ENCODE assay signal across 27 mouse cellular contexts in genomic region chr7:28251976-28252375, GRCm38 (mm10). TPM values are rescaled to one million over a fixed set of nuclear protein-coding genes. Genes with fewer than 3 reads are reported as not detected.
DNase-seq lines count a peak whose midpoint lies in the region; ATAC-seq and TF ChIP-seq lines count a peak whose summit lies in the region.
"Had no signal": no experiment of that assay in that cellular context is flagged by ENCODE, and none has a peak within 500 bp of the region (broad histone marks: within the 10 kb centered on the region; RNA-seq: fewer than 3 reads in every experiment).

No protein-coding gene starts in this region.

- no peak overlapping the region for H3K9ac ChIP-seq in liver, embryonic 11.5 days (ENCODE audit: low read depth, low read length)
- no peak overlapping the region for H3K9ac ChIP-seq in liver, embryonic 12.5 days
- H3K9ac ChIP-seq: embryonic facial prominence, embryonic 12.5 days; forebrain, embryonic 13.5 days; forebrain, embryonic 15.5 days; forebrain, postnatal 0 days had no signal

- H3K4me1 ChIP-seq in liver, embryonic 11.5 days (replicated peaks; ENCODE audit: control insufficient read depth, insufficient read depth, low read length) = no peaks in the 10 kb centered on the region
- no peaks in the 10 kb centered on the region for H3K4me1 ChIP-seq in liver, embryonic 12.5 days
- no peaks in the 10 kb centered on the region for H3K4me1 ChIP-seq in testis, adult 2 months (ENCODE audit: control insufficient read depth, insufficient read depth, low read length)
- H3K4me1 ChIP-seq in limb, embryonic 10.5 days = no peaks in the 10 kb centered on the region
- H3K4me1 ChIP-seq: embryonic facial prominence, embryonic 10.5 days; embryonic facial prominence, embryonic 12.5 days; forebrain, embryonic 13.5 days; forebrain, embryonic 15.5 days had no signal

- no peaks in the 10 kb centered on the region for H3K36me3 ChIP-seq in liver, embryonic 11.5 days (ENCODE audit: control insufficient read depth, insufficient read depth, low read length)
- H3K36me3 ChIP-seq in liver, embryonic 12.5 days = no peaks in the 10 kb centered on the region
- H3K36me3 ChIP-seq in testis, adult 2 months (ENCODE audit: control insufficient read depth, insufficient read depth, low read length) = no peaks in the 10 kb centered on the region
- no peaks in the 10 kb centered on the region for H3K36me3 ChIP-seq in limb, embryonic 10.5 days
- H3K36me3 ChIP-seq: embryonic facial prominence, embryonic 10.5 days; embryonic facial prominence, embryonic 12.5 days; forebrain, embryonic 15.5 days; G1E had no signal

- no peak overlapping the region for H3K4me3 ChIP-seq in liver, embryonic 11.5 days (ENCODE audit: low read depth, low read length)
- H3K4me3 ChIP-seq in liver, embryonic 12.5 days = no peak overlapping the region
- H3K4me3 ChIP-seq in testis, adult 2 months (ENCODE audit: control insufficient read depth, low read depth, low read length) = peak overlapping the region; percentile 28
- H3K4me3 ChIP-seq in limb, embryonic 10.5 days = no peak overlapping the region
- H3K4me3 ChIP-seq: embryonic facial prominence, embryonic 10.5 days; embryonic facial prominence, embryonic 12.5 days; forebrain, embryonic 13.5 days; forebrain, embryonic 15.5 days had no signal

- no peak for TF ChIP-seq CTCF in testis, adult 2 months (IDR thresholded peaks at IDR 0.05; ENCODE audit: control insufficient read depth, insufficient read depth, insufficient replicate concordance, low read depth, low read length)

- DNase-seq in heart, adult 11 months = peak; percentile 54
- DNase-seq in heart, adult 8-10 months (ENCODE audit: low spot score) = no peak
- DNase-seq in liver, embryonic 11.5 days (ENCODE audit: low spot score) = peak; percentile 22
- DNase-seq in testis, postnatal 14 days (ENCODE audit: low spot score) = no peak
- DNase-seq in limb, embryonic 10.5 days (ENCODE audit: low spot score) = peak; percentile 18
- DNase-seq: adrenal gland, adult 2 months; adrenal gland, postnatal 10 days; adrenal gland, postnatal 25 days; B cell, adult 2 months; cerebellum, adult 11 months; cerebellum, adult 18-20 months; cerebellum, adult 8-10 months; cerebellum, adult 9-11 months; cerebellum, postnatal 25 days; forebrain, postnatal 0 days had no signal

- no peak overlapping the region for H3K27ac ChIP-seq in liver, embryonic 11.5 days (ENCODE audit: low read depth, low read length)
- H3K27ac ChIP-seq in liver, embryonic 12.5 days = no peak overlapping the region
- H3K27ac ChIP-seq in testis, adult 2 months (ENCODE audit: control insufficient read depth, insufficient read depth, low read depth, low read length) = no peak overlapping the region
- H3K27ac ChIP-seq in limb, embryonic 10.5 days = no peak overlapping the region
- H3K27ac ChIP-seq: embryonic facial prominence, embryonic 10.5 days; embryonic facial prominence, embryonic 12.5 days; forebrain, embryonic 13.5 days; forebrain, embryonic 15.5 days had no signal

- no peak for TF ChIP-seq POLR2A in testis, adult 2 months (IDR thresholded peaks at IDR 0.05; ENCODE audit: control insufficient read depth, low read depth, low read length)

- ATAC-seq in liver, embryonic 11.5 days (replicated peaks; ENCODE audit: low FRiP score) = no peak
- ATAC-seq in liver, embryonic 12.5 days = no peak
- ATAC-seq in activated CD4-positive, CD25-positive, alpha-beta regulatory T cell, adult 4 months = no peak
- ATAC-seq: CD4-positive, CD25-positive, alpha-beta regulatory T cell, adult 4 months; forebrain, embryonic 13.5 days; forebrain, embryonic 15.5 days; forebrain, postnatal 0 days; Patski had no signal

- no peak overlapping the region for H3K4me2 ChIP-seq in liver, embryonic 11.5 days
- H3K4me2 ChIP-seq in liver, embryonic 12.5 days = no peak overlapping the region
- H3K4me2 ChIP-seq: embryonic facial prominence, embryonic 12.5 days; forebrain, embryonic 13.5 days; forebrain, embryonic 15.5 days had no signal

- no peaks in the 10 kb centered on the region for H3K27me3 ChIP-seq in liver, embryonic 11.5 days (replicated peaks; ENCODE audit: control insufficient read depth, insufficient read depth, low read length)
- H3K27me3 ChIP-seq in liver, embryonic 12.5 days (replicated peaks) = no peaks in the 10 kb centered on the region
- no peaks in the 10 kb centered on the region for H3K27me3 ChIP-seq in testis, adult 2 months (ENCODE audit: control insufficient read depth, insufficient read depth, low read length)
- no peaks in the 10 kb centered on the region for H3K27me3 ChIP-seq in limb, embryonic 10.5 days (ENCODE audit: low read depth, poor library complexity, severe bottlenecking)
- H3K27me3 ChIP-seq: embryonic facial prominence, embryonic 12.5 days; forebrain, embryonic 13.5 days; forebrain, embryonic 15.5 days; Patski had no signal

- WGBS in liver, embryonic 11.5 days = 83% methylated on average over 17 of the region's 17 CpGs
- WGBS in liver, embryonic 12.5 days (ENCODE audit: insufficient replicate concordance) = 82% methylated on average over 17 of the region's 17 CpGs
- 93% methylated on average over 17 of the region's 17 CpGs for WGBS in limb, embryonic 10.5 days

- H3K9me3 ChIP-seq in liver, embryonic 11.5 days (ENCODE audit: control insufficient read depth, low read length) = no peaks in the 10 kb centered on the region
- peaks cover 7% of the 10 kb centered on the region; the same call in 1 of the 2 replicates for H3K9me3 ChIP-seq in liver, embryonic 12.5 days (replicated peaks)
- H3K9me3 ChIP-seq in limb, embryonic 10.5 days (replicated peaks) = no peaks in the 10 kb centered on the region
- H3K9me3 ChIP-seq: forebrain, embryonic 15.5 days had no signal

RNA-seq across cellular contexts. Expression of gene Eid2, which starts 15.7 kb away (rescaled TPM):
- 10 to 100 TPM; 11.8 to 14.4 (median 13.3) TPM for total RNA-seq in heart, adult 8-10 months (2022)
- polyA plus RNA-seq in liver, embryonic 11.5 days (2014; fragmentation: Nextera tagmentation; extraction: Ambion mirVana) = 3.8 and 4.6 TPM in 2 replicates
- polyA plus RNA-seq in liver, embryonic 12.5 days (2016; fragmentation: Nextera tagmentation; extraction: Ambion mirVana) = 4.6 and 5.4 TPM in 2 replicates
- polyA plus RNA-seq in testis, adult 2 months (2012; rRNA removed) = 6.0 and 6.1 TPM in 2 replicates
- polyA plus RNA-seq in limb, embryonic 10.5 days (2016; fragmentation: Nextera tagmentation; extraction: Ambion mirVana) = 2.9 and 3.9 TPM in 2 replicates
- polyA plus RNA-seq in activated CD4-positive, CD25-positive, alpha-beta regulatory T cell, adult 4 months (2017; shearing (Covaris generic)) = under 1 TPM; 0.36 to 0.48 TPM
- total RNA-seq: CH12.LX had no signal

RNA-seq across cellular contexts. Expression of gene Eid2b, which starts 25.6 kb away (rescaled TPM):
- total RNA-seq in heart, adult 8-10 months (2022) = 10 to 100 TPM; 13.7 to 16.8 (median 15.2) TPM
- 5.9 and 6.5 TPM in 2 replicates for polyA plus RNA-seq in liver, embryonic 11.5 days (2014; fragmentation: Nextera tagmentation; extraction: Ambion mirVana)
- 3.6 and 3.7 TPM in 2 replicates for polyA plus RNA-seq in liver, embryonic 12.5 days (2016; fragmentation: Nextera tagmentation; extraction: Ambion mirVana)
- 13.9 and 19.5 TPM in 2 replicates for polyA plus RNA-seq in testis, adult 2 months (2012; rRNA removed)
- polyA plus RNA-seq in limb, embryonic 10.5 days (2016; fragmentation: Nextera tagmentation; extraction: Ambion mirVana) = 7.6 and 11.2 TPM in 2 replicates
- polyA plus RNA-seq in activated CD4-positive, CD25-positive, alpha-beta regulatory T cell, adult 4 months (2017; shearing (Covaris generic)) = 1 to 10 TPM; 1.0 to 1.1 TPM

RNA-seq across cellular contexts. Expression of gene Selenov, which starts 39.0 kb away (rescaled TPM):
- total RNA-seq in heart, adult 8-10 months (2022) = not detected
- not detected in 2 replicates for polyA plus RNA-seq in liver, embryonic 11.5 days (2014; fragmentation: Nextera tagmentation; extraction: Ambion mirVana)
- not detected in 2 replicates for polyA plus RNA-seq in liver, embryonic 12.5 days (2016; fragmentation: Nextera tagmentation; extraction: Ambion mirVana)
- 408 and 454 TPM in 2 replicates for polyA plus RNA-seq in testis, adult 2 months (2012; rRNA removed)
- not detected in 2 replicates for polyA plus RNA-seq in limb, embryonic 10.5 days (2016; fragmentation: Nextera tagmentation; extraction: Ambion mirVana)
- not detected for polyA plus RNA-seq in activated CD4-positive, CD25-positive, alpha-beta regulatory T cell, adult 4 months (2017; shearing (Covaris generic))
- total RNA-seq: adrenal gland, adult 2 months; adrenal gland, postnatal 25 days; CH12.LX; G1E had no signal
- polyA plus RNA-seq: adrenal gland, adult 2 months; CD4-positive, CD25-positive, alpha-beta regulatory T cell, adult 4 months; embryonic facial prominence, embryonic 12.5 days; embryonic facial prominence, embryonic 14.5 days; G1E; Patski had no signal

RNA-seq across cellular contexts. Expression of gene Dll3, which starts 50.1 kb away (rescaled TPM):
- not detected for total RNA-seq in heart, adult 8-10 months (2022)
- 0.31 and 0.62 TPM in 2 replicates for polyA plus RNA-seq in liver, embryonic 11.5 days (2014; fragmentation: Nextera tagmentation; extraction: Ambion mirVana)
- 0.10 and 0.31 TPM in 2 replicates for polyA plus RNA-seq in liver, embryonic 12.5 days (2016; fragmentation: Nextera tagmentation; extraction: Ambion mirVana)
- polyA plus RNA-seq in testis, adult 2 months (2012; rRNA removed) = 24.9 and 31.9 TPM in 2 replicates
- 0.56 and 2.3 TPM in 2 replicates for polyA plus RNA-seq in limb, embryonic 10.5 days (2016; fragmentation: Nextera tagmentation; extraction: Ambion mirVana)
- under 1 TPM in 1 of 2 experiments, not detected in 1; 0.17 TPM for polyA plus RNA-seq in activated CD4-positive, CD25-positive, alpha-beta regulatory T cell, adult 4 months (2017; shearing (Covaris generic))
- total RNA-seq: adrenal gland, postnatal 25 days had no signal
- polyA plus RNA-seq: CD4-positive, CD25-positive, alpha-beta regulatory T cell, adult 4 months had no signal

RNA-seq across cellular contexts. Expression of gene Timm50, which starts 59.9 kb away (rescaled TPM):
- 10 to 100 TPM; 59.2 to 68.5 (median 64.4) TPM for total RNA-seq in heart, adult 8-10 months (2022)
- 217 and 224 TPM in 2 replicates for polyA plus RNA-seq in liver, embryonic 11.5 days (2014; fragmentation: Nextera tagmentation; extraction: Ambion mirVana)
- 137 and 146 TPM in 2 replicates for polyA plus RNA-seq in liver, embryonic 12.5 days (2016; fragmentation: Nextera tagmentation; extraction: Ambion mirVana)
- 25.6 and 27.6 TPM in 2 replicates for polyA plus RNA-seq in testis, adult 2 months (2012; rRNA removed)
- 223 and 243 TPM in 2 replicates for polyA plus RNA-seq in limb, embryonic 10.5 days (2016; fragmentation: Nextera tagmentation; extraction: Ambion mirVana)
- 10 to 100 TPM; 31.2 to 41.1 TPM for polyA plus RNA-seq in activated CD4-positive, CD25-positive, alpha-beta regulatory T cell, adult 4 months (2017; shearing (Covaris generic))

Comparison
In these comparisons a context has a peak if more than half of its experiments do, and no peak if none do; other contexts are left out.
1. DNase-seq: peak in heart, adult 11 months (single experiment), liver, embryonic 11.5 days (single experiment) and limb, embryonic 10.5 days (single experiment); none in heart, adult 8-10 months (single experiment) and testis, postnatal 14 days (single experiment).
2. RNA of gene Selenov, which starts 39.0 kb away (polyA plus RNA-seq): 408 to 454 TPM in testis, adult 2 months; not detected in limb, embryonic 10.5 days, not detected in liver, embryonic 12.5 days, not detected in liver, embryonic 11.5 days and not detected in activated CD4-positive, CD25-positive, alpha-beta regulatory T cell, adult 4 months; every median in the first group is over 100 times any median in the second.